Mouse (Mus musculus): ENCODE results near the gene Lingo2.

GRCm38 (mm10) chr4:36716411-36716810 is 235.1 kb downstream of the Lingo2 start:
- TF ChIP-seq CTCF (IDR thresholded peaks at IDR 0.05; ENCODE audit: borderline replicate concordance, extremely low read depth, insufficient read depth, insufficient read length) (no peak), POLR2A (IDR thresholded peaks at IDR 0.05; ENCODE audit: borderline replicate concordance, extremely low read depth, insufficient read depth, insufficient read length, poor library complexity, severe bottlenecking) (no peak)
